Mouse (Mus musculus) left cerebral cortex, adult 2 months (tissue): ENCODE results near the gene Prss16. TPM values are rescaled to one million over a fixed set of nuclear protein-coding genes. Genes with fewer than 3 reads are reported as not detected.
"Not testable (repeated sequence)": the region's sequence is repeated elsewhere in the genome, so short reads cannot be mapped to it uniquely, and the experiment has no call there.

Experiments used
- DNase-seq, 2 experiments: peaks; one replicate each; pipeline ENCODE4 v3.0.0; 2021 to 2022; ENCODE audit warnings: low spot score in 2 of 2, mixed read lengths in 1 of 2; ENCODE audit errors: extremely low spot score in 1 of 2
- H3K27ac ChIP-seq: fragments of 200-600 bp; 2 replicates; pipeline ENCODE4 v1.8.1; 2022
- H3K4me3 ChIP-seq: fragments of 200-600 bp; 2 replicates; pipeline ENCODE4 v1.8.1; 2022
- CTCF ChIP-seq: fragments of 200-600 bp; IDR thresholded peaks from 2 replicates; pipeline ENCODE4 v1.8.1; 2022; ENCODE audit warnings: antibody characterized with exemption, mild to moderate bottlenecking, moderate library complexity
- intact Hi-C: fragments of 180-260 bp; cut with DNase I; formaldehyde crosslinking; loops from one replicate; pipeline ENCODE4 v1.15.1; 2025
- total RNA-seq, 2 experiments: library from RNA; stranded (reverse); gene quantifications; 2 replicates each; pipeline ENCODE4 v1.2.3; 2021

Gene Prss16
- total RNA-seq, 2 experiments from 2014 or later = 0.57 to 1.1 TPM

DNA sequence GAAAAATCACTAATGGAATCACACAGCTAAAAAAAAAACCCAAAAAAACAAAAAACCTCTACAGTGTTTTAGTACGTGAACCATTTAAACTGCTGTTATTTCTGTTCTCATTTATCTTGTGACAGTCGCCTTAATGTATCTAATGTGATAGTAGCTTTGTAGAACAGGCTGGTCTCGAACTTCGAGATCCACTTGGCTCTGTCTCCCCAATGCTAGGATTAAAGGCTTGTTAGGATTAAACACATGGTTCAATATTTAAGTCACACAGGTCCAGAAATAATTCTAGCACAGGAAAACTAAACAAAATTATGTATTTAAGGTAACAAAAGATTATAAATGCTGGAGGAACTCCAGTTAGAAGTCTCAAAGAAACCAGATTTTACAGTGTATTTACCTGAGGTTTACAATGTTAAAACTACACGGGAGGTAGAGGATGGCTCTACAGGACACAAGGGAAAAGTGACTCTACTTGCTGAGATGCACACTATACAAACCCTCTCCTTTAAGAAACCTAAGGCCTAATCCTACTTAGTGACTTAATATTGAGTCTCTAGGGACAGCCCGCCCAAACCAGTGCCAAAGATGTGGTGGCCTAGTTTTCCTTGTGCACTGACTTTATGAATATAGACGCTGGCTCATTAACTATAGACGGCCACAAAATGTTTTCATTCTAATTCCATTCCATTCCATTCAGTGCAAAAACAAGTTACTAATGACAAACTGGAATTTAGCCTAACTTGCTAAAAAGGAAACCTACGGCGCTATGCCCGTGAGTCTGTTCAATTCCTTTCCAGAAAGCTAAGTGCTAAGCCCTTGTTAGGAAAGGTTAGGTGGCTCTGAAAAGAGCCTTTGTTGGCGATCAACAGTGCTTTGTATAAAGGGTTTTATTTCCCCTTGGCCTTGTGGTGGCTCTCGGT, 32.4 kb upstream of the Prss16 start:
- Histone ChIP-seq H3K27ac (peak overlapping the region; percentile 85), H3K4me3 (peak overlapping the region; percentile 57)
- DNase-seq = no peak
- TF ChIP-seq CTCF = no peak
- intact Hi-C loops = loop anchor here (1.0 to 10.0 kb wide), 7 partner anchors 287 to 1720 kb away; partner anchors contain the start of genes Hist1h1a, Hist1h1c, Hist1h1t and Hist1h2af

DNA sequence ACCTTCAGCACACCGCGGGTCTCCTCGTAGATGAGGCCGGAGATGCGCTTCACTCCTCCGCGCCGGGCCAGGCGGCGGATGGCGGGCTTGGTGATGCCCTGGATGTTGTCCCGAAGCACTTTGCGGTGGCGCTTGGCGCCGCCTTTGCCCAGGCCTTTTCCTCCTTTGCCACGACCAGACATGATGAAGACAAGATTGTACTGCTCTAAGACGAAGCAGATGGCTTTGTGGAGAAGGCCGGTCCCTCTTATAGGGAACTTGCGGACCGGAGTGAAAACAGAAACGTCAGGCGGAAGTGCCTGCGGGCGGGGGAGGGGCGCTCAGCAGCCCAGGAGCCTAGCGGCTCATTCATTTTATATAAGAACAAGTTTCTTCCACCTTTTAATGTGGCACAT, 31.6 kb upstream of the Prss16 start, which contains the start of gene Hist1h4i:
Gene Hist1h4i, minus strand, starts transcription at position 221 of the 395 bp plus-strand sequence.
- intact Hi-C loops = loop anchor here (1.0 to 10.0 kb wide), 7 partner anchors 286 to 1721 kb away; partner anchors contain the start of genes Hist1h1a, Hist1h1c, Hist1h1t and Hist1h2af
- Histone ChIP-seq H3K27ac (peak within 1 kb of the TSS; percentile 85), H3K4me3 (peak within 1 kb of the TSS; percentile 57)
- peak; percentile 97 to 98 for DNase-seq

DNA sequence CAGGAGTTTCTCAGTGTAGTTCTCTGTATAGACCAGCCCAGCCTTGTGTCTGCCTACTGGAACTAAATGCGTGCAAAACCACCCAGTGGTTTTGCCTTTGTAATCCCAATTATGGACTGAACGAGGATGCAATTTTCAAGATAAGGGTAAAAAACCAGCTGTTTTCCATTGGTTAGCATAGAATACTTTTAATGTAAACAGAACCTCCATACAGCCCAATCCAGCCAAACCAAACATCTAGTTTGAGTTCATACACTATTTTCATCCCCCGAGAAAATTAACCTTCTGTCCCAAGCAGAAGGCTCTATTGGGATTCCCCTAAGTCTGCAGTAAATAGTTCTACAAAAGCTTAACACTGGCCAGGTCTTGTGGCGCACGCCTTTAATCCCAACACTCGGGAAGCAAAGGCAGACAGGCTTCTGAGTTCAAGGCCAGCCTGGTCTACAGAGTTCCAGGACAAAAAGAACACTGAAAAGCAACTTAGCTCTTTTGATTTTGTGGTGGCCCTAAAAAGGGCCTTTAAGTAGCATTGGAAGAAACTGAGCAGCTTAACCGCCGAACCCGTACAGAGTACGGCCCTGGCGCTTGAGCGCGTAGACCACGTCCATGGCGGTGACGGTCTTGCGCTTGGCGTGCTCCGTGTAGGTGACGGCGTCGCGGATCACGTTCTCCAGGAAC, 31.1 kb upstream of the Prss16 start:
- Histone ChIP-seq H3K4me3 (peak overlapping the region; percentile 57), H3K27ac (peak overlapping the region; percentile 85)
- DNase-seq = no peak
- TF ChIP-seq CTCF = no peak
- intact Hi-C loops = loop anchor here (1.0 to 10.0 kb wide), 7 partner anchors 286 to 1722 kb away; partner anchors contain the start of genes Hist1h1a, Hist1h1c, Hist1h1t and Hist1h2af

DNA sequence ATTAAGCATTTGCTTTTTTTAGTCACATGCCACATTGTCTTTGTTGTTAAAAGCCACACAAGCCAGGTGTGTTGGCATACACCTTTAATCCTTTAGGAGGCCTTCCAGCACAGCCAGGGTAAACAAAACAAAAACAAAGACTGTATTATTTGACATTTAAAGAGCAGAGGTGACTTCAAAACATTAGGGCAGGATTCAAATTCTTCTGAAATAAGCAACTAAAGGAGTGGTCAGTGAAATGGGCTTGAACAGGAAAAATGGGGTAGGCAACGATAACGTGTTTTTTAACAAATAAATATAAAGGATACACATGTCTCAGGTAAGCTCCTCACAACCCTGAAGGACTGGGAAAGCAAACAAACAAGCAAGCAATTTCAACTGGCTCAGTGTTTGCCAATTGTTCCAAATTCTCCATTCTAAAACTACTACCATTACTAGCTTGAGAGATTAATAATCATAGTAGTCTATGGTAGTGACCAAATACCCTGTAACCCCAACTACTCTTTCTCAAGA, 30.5 kb upstream of the Prss16 start:
- Histone ChIP-seq H3K4me3 (peak overlapping the region; percentile 57), H3K27ac (no peak overlapping the region)
- no peak for DNase-seq
- intact Hi-C loops = loop anchor here (2.0 to 10.0 kb wide), 7 partner anchors 215 to 1722 kb away; partner anchors contain the start of genes Hist1h1a, Hist1h1c, Hist1h1t and Hist1h2af
- no peak for TF ChIP-seq CTCF

DNA sequence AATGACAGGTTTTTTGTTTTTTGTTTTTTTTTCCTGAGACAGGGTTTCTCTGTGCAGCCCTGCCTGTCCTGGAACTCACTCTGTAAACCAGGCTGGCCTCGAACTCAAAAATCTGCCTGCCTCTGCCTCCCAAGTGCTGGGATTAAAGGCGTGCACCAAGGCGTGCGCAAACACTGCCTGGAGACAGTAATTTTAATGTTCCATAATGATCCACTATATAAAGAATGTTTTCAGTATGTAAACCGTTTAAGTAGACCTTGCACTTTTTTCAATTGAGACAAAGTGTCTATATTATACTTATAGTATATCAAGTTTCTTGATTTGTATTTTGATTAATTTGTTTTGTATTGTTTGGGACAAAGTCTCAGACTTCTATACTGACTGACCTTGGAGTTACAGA, 29.8 kb upstream of the Prss16 start:
- Histone ChIP-seq H3K27ac (no peak overlapping the region), H3K4me3 (no peak overlapping the region)
- no peak for DNase-seq
- intact Hi-C loops = loop anchor here (10.0 kb wide), 1 partner anchor 215 kb away; no protein-coding TSS in a partner anchor
- TF ChIP-seq CTCF = no peak

DNA sequence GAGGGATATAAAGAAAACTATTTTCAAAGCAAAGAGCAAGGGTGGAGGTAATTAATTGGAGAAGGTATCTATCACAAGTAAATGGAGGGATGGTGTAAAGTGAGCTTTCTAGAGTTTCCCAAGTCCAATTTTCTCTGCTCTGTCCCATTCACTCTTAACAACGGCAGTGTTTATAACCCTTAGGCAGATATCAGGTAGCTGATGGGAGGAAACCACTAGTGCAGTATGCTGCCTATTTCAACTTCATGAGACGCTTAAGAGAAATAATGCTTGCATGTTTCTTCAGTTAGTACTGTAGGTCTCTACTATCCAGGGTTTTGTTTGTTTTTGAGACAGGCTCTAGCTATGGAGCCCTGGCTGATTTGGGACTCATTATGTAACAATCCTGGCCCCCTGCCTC, 27.9 kb upstream of the Prss16 start:
- no peak overlapping the region for H3K4me3 ChIP-seq
- no peak for TF ChIP-seq CTCF
- H3K27ac ChIP-seq = no peak overlapping the region
- intact Hi-C loops = loop anchor here (10.0 kb wide), 1 partner anchor 213 kb away; no protein-coding TSS in a partner anchor
- no peak for DNase-seq

DNA sequence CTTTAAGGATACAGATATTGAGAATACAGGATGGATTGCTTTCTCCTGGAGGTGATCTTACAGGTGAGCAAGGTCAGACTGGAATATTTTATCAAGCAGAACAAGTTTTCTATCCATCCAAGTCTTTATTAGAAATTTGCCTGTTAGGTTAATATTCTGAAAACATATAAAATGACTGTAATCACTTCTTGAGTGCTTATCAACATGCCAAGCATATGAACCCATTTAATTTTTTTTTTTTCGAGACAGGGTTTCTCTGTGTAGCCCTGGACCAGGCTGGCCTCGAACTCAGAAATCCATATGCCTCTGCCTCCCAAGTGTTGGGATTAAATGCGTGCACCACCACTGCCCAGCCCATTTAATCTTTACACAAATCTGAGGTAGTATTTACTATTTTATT, 27.4 kb upstream of the Prss16 start:
- Histone ChIP-seq H3K4me3 (no peak overlapping the region), H3K27ac (no peak overlapping the region)
- TF ChIP-seq CTCF = no peak
- no peak for DNase-seq
- intact Hi-C loops = loop anchor here (10.0 kb wide), 1 partner anchor 212 kb away; no protein-coding TSS in a partner anchor

DNA sequence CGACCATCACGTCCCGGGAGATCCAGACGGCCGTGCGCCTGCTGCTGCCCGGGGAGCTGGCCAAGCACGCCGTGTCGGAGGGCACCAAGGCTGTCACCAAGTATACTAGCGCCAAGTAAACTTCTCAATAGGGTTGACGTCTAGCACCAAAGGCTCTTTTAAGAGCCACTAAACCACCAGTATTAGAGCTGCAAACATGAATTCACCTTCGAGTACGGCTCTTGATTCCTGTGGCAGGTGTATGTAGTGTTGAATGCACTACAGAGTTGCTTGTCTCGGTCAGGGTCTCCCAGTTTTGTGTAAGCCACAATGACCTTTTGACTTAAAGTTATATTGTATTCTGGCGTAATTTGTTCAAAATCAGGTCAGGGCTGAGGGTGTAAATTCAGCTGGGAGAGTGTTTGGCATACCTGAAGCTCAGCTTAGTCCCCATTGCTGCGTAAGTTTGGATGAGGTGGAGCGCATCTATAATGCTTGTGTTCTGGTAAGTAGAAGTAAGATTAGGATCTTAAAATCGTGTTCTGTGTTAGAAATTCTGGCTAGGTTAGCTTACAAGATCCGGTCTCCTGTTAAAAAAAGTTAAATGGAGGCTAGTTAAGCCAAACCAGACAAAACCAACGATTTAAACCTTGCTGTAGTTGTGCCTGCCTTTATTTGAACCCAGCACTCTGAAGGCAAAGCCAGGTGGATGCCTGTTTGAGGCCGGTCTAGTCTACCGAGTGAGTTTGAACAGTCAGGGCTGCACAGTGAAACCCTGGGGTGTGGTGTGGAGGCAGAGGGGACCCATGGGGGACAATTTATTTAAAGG, 26.8 kb upstream of the Prss16 start:
- Histone ChIP-seq H3K27ac (no peak overlapping the region), H3K4me3 (peak overlapping the region; percentile 41)
- intact Hi-C loops = loop anchor here (10.0 kb wide), 1 partner anchor 212 kb away; no protein-coding TSS in a partner anchor
- no peak for TF ChIP-seq CTCF
- no peak for DNase-seq

DNA sequence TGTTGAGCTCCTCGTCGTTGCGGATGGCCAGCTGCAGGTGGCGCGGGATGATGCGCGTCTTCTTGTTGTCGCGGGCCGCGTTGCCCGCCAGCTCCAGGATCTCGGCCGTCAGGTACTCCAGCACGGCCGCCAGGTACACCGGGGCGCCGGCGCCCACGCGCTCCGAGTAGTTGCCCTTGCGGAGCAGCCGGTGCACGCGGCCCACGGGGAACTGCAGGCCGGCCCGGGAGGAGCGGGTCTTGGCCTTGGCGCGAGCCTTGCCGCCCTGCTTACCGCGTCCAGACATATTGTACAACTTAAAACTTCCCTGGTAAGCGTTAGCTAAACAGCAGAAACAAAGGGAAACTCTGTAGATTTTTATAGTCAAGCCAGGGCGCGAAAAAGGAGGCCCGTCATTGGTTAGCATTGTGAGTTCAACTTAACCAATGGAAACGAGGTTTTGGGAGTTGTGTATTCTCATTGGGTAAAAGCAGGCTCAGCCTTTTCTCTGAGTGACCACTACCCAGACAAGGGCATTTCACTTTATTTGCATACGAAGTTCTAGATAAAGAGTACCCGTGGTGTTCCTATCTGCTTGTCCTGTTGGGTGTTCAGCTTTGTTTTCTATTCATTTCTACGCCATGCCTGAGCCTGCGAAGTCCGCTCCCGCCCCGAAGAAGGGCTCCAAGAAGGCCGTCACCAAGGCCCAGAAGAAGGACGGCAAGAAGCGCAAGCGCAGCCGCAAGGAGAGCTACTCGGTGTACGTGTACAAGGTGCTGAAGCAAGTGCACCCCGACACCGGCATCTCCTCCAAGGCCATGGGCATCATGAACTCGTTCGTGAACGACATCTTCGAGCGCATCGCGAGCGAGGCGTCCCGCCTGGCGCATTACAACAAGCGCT, 26.0 kb upstream of the Prss16 start, which contains the start of the genes Hist1h2ah and Hist1h2bk:
Gene Hist1h2ah, minus strand, starts transcription at position 302 of the 882 bp plus-strand sequence.
Gene Hist1h2bk, plus strand, starts transcription at position 604 of the 882 bp plus-strand sequence.
- intact Hi-C loops = loop anchor here (10.0 kb wide), 1 partner anchor 211 kb away; no protein-coding TSS in a partner anchor
- DNase-seq = peak; percentile 76 to 84
- peak within 1 kb of the TSS; percentile 43 for H3K4me3 ChIP-seq
- H3K27ac ChIP-seq = not testable (repeated sequence)
